Mouse (Mus musculus): ENCODE results near the gene Gsto2.

The Gsto2 gene

GRCm38 (mm10) chr19:47853951-47854795, 11.2 kb upstream of the Gsto2 start:
- no peak for TF ChIP-seq GATA4 (IDR thresholded peaks at IDR 0.05; ENCODE audit: insufficient replicate concordance, low read length)

DNA sequence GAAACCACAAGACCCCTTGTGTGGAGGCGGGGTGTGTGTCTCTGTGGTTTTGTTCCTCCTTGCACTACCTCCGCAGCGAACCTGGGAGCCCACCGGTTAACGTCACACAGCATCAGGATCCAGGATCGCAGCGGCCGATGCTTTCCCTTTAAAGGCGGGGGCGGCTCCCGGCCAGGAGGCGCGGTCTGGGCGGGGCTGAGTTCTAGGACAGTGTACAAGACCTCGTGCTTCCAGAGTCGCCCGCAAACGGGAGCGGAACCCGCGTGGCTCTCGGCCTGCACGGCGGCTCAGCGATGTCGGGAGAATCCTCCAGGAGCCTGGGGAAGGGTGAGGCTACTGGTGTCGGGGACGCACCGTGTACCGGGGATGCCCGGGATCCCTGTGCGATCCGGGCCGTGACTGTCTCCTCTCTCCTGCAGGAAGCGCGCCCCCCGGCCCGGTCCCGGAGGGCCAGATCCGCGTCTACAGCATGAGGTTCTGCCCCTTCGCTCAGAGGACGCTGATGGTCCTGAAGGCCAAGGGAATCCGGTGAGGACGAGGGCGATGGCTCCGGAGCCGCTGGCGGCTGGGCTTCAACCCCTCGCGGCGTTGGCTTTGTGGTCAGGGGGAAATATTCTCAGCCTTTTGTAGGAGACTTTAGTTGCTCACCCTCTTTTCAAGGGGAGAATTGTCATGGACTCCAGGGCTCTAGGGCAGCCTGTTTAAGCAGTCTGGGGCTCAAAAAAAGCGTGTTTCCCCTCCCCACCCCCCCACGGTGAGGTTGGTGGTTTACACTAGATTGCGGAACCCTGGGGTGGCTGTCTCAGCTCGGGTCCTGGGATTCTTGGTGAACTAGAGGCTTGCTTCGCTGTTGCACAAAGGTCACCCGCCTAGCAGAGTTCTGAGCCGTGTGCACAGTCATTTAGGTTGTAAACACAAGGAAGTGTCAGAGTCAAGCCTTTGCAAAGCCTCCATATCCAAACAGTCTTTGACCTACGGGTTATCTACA, 10.2 kb upstream of the Gsto2 start, which contains the start of gene Gsto1:
Gene Gsto1 (plus strand): TSS at position 175 of the 988 bp plus-strand sequence.
- TF ChIP-seq GATA4 (IDR thresholded peaks at IDR 0.05; ENCODE audit: insufficient replicate concordance, low read length) = no peak

GRCm38 (mm10) chr19:47857957-47858942, 7.1 kb upstream of the Gsto2 start:
- no peak for TF ChIP-seq GATA4 (IDR thresholded peaks at IDR 0.05; ENCODE audit: insufficient replicate concordance, low read length)

GRCm38 (mm10) chr19:47859180-47859579, 6.2 kb upstream of the Gsto2 start:
- TF ChIP-seq GATA4 (IDR thresholded peaks at IDR 0.05; ENCODE audit: insufficient replicate concordance, low read length) = no peak

DNA sequence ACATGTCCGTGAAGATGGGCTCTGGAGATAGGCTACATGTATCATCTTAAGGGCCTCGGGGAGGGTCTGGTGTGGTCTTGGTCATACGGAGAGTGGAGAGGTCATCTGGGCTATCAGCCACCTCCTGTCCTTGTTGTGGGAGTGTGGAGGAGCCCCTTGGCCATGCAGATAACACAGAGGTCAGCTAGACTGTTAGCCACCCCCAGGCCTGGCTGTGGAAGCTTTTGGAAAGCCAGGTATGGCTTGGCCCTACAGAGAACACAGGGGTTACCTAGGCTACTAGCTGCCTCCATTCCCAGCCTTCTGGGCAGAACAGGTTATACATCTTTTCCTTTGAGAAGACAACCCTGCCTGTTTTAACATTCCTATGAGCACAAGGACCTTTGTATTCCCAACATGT, 2.8 kb upstream of the Gsto2 start:
- no peak for TF ChIP-seq GATA4 (IDR thresholded peaks at IDR 0.05; ENCODE audit: insufficient replicate concordance, low read length)

GRCm38 (mm10) chr19:47864051-47864450, 1.3 kb upstream of the Gsto2 start:
- no peak for TF ChIP-seq GATA4 (IDR thresholded peaks at IDR 0.05; ENCODE audit: insufficient replicate concordance, low read length)

GRCm38 (mm10) chr19:47864721-47865120, 613 bp upstream of the Gsto2 start:
- TF ChIP-seq GATA4 (IDR thresholded peaks at IDR 0.05; ENCODE audit: insufficient replicate concordance, low read length) = no peak

DNA sequence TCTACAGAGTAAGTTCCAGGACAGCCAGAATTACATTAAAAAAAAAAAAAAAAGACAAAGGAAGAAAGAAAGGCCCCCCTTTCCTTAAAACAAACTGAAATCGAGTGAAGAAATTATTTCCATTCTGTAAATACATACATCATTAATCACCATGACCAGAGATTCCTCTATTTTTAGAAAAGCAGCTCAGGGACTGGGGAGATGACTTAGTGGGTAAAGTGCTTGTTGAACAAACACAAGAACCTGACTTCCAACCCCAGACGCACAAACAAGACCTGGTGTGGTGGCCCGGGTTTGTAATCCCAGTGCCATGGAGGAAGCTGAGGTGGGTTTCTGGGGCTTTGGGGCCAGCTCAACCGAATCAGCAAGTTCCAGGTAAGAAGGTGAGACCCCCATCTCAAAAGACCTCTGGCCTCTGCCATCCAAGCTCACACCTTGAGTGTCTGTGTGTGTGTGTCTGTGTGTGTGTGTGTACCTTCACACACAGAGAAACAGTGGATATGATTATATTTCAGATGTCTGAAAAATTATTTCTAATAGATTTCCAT, 2.4 kb downstream of the Gsto2 start:
- no peak for TF ChIP-seq GATA4 (IDR thresholded peaks at IDR 0.05; ENCODE audit: insufficient replicate concordance, low read length)

- no peak for TF ChIP-seq GATA4 (IDR thresholded peaks at IDR 0.05; ENCODE audit: insufficient replicate concordance, low read length)
These were observed 3.6 kb downstream of the Gsto2 start for GRCm38 (mm10) chr19:47868951-47869350.

DNA sequence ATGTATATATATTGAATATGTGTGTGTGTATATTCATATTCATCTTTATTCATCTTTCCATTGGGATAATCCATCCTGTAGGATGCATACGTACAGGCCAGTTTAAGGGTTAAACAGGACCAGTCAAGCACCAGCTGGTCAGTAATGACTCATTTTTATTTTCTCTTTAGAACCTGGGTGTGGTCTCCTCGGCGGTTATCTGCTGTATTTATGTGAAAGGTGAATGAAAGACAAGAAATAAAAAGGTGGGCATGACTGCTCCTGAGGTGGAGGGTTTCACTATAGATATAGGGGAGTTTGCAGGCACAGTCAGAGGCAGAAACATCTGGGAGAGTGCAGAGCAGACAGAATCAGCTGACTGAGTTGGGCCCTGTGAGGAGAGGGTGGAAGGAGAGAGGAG, 4.2 kb downstream of the Gsto2 start:
- TF ChIP-seq GATA4 (IDR thresholded peaks at IDR 0.05; ENCODE audit: insufficient replicate concordance, low read length) = no peak

GRCm38 (mm10) chr19:47870102-47870666, 4.8 kb downstream of the Gsto2 start:
- TF ChIP-seq GATA4 (IDR thresholded peaks at IDR 0.05; ENCODE audit: insufficient replicate concordance, low read length) = no peak

- TF ChIP-seq GATA4 (IDR thresholded peaks at IDR 0.05; ENCODE audit: insufficient replicate concordance, low read length) = no peak
These were observed 6.2 kb downstream of the Gsto2 start for GRCm38 (mm10) chr19:47871515-47871914.

DNA sequence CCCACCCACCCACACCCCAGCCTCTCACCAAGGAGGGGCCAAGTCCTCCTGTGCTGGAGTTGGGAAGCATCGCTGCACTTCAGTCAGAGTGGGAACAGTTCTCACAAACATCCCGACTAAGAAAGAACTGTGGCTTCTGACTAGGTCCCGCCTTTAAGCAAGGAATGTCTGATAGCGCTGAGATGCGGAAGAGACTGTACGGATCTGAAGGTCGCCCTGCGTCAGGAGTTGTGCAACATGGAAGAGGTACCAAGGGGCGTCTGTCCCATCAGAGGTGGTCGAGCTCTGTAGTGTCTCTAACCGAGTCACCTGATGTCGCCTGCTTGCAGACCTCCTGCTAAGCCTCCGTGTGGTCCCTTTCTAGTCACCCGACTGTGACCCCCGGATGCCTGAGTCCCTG, 10.9 kb downstream of the Gsto2 start:
- TF ChIP-seq GATA4 (IDR thresholded peaks at IDR 0.05; ENCODE audit: insufficient replicate concordance, low read length) = no peak

GRCm38 (mm10) chr19:47881538-47881937, 16.2 kb downstream of the Gsto2 start:
- no peak for TF ChIP-seq GATA4 (IDR thresholded peaks at IDR 0.05; ENCODE audit: insufficient replicate concordance, low read length)
